Mouse (Mus musculus) ovary, adult 2 months (tissue): ENCODE measurements around the gene Olfr805. TPM values are rescaled to one million over a fixed set of nuclear protein-coding genes. Genes with fewer than 3 reads are reported as not detected.

Experiments used
- polyA plus RNA-seq: library from polyadenylated mRNA; depleted of rRNA; stranded (reverse); fragments of >200 nt; gene quantifications from 2 replicates; pipeline ENCODE4 v1.2.3, GENCODE M21; 2012; rRNA removed

The Olfr805 gene
- polyA plus RNA-seq: not detected in 2 replicates

GRCm38 (mm10) chr10:129729275-129729674 lies at the start of gene Olfr805:
Gene Olfr805, minus strand, starts transcription at chr10:129729375.

DNA sequence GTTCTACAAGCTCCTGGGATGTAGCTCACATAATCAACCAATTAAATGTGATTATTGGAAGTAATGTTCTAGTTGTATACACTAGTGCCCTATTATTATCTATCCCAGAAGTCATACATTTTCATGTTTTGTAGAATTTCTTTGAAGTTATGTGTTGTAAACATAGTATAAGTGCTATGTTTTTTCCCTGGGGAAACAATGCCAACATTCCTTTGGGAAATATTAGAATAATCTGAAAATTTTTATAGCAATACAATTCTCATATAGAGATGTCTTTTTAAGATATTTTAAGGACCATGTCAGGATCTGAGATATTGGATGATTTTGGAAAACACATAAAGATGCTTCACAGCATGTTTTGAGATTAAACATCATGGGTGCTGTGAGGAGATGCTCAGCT lies 45.2 kb upstream of the Olfr805 start, which contains the start of gene Olfr809:
Gene Olfr809 (plus strand): TSS at position 301 of the 400 bp plus-strand sequence.

DNA sequence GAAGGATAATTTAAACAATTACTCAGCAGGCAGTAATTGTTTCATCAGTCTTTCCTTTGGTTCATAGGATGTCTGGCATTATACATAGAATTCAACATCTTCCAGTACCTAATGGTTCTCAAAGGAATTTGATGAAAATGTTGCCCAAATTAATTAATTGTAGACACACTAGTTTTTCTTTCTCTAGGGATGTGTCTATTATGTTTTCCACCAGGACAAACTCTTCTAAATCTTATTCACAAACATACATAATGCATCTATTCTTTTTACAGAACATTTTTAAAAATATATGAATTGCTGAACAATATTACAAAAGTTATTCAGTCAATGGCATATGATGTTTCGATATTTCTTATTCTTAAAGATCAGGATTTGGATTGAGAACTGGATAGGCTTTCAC lies 36.0 kb upstream of the Olfr805 start, which contains the start of gene Olfr808:
Gene Olfr808 (plus strand): TSS at position 301 of the 400 bp plus-strand sequence.

GRCm38 (mm10) chr10:129757693-129758092 lies 28.5 kb upstream of the Olfr805 start, which contains the start of gene Olfr807:
Gene Olfr807, minus strand, starts transcription at chr10:129757793.

GRCm38 (mm10) chr10:129741821-129742220 lies 12.6 kb upstream of the Olfr805 start, which contains the start of gene Olfr806:
Gene Olfr806, minus strand, starts transcription at chr10:129741921.

GRCm38 (mm10) chr10:129702910-129703309 lies 26.3 kb downstream of the Olfr805 start, which contains the start of gene Olfr804:
Gene Olfr804, plus strand, starts transcription at chr10:129703210.

GRCm38 (mm10) chr10:129694186-129694585 lies 35.0 kb downstream of the Olfr805 start, which contains the start of gene Olfr803:
Gene Olfr803, minus strand, starts transcription at chr10:129694286.

DNA sequence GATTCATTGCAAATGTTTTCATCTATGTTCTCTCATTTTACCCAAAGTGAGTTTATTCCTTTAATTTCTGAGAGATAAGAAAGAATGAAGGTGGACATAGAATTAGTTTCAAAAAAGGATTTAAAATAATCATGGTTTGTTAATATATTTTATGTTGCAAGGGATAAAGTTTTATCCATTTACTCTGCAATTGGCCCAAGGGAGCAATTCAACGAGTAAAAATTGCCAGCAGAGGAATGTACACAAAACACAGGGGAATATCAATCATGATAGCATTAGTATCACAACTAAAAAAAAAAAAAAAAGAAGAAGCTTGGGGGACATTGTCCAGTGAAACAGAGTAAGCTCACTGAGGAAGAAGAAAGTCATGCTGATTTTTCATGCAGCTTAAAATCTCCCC lies 41.1 kb downstream of the Olfr805 start, which contains the start of gene Olfr802:
Gene Olfr802 (minus strand): TSS at position 101 of the 400 bp plus-strand sequence.

DNA sequence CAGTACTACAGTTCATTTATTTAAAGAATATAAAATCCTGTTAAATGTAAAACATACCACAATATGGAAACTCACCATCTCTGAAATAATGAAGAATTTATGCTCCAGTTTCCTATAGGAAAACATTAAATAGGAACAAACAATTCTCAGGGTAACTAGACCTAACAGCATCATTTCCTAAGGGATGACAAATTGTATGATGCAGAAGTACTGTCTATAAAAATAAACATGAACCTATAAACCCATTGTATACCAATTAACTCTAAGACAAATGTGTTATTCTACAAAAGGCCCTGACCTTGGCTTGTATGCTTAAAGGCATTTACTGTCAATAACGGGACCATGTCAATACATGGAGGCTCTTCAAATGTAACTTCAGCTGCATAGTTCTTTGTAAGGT lies 55.4 kb downstream of the Olfr805 start, which contains the start of gene Olfr801:
Gene Olfr801 (minus strand): TSS at position 101 of the 400 bp plus-strand sequence.

Other genes starting within 250 kb of the Olfr805 start
- gene Olfr789, start 244.6 kb downstream of the Olfr805 start, polyA plus RNA-seq: not detected in 2 replicates
- not detected in 2 replicates for gene Olfr790, start 230.9 kb downstream of the Olfr805 start, polyA plus RNA-seq
- not detected in 2 replicates for gene Olfr791, start 207.6 kb downstream of the Olfr805 start, polyA plus RNA-seq
- not detected in 2 replicates for gene Olfr792, start 190.2 kb downstream of the Olfr805 start, polyA plus RNA-seq
- not detected in 2 replicates for gene Olfr794, start 161.7 kb downstream of the Olfr805 start, polyA plus RNA-seq
- not detected in 2 replicates for gene Olfr796, start 116.8 kb downstream of the Olfr805 start, polyA plus RNA-seq
- not detected in 2 replicates for gene Olfr798, start 101.4 kb downstream of the Olfr805 start, polyA plus RNA-seq
- not detected in 2 replicates for gene Olfr799, start 91.9 kb downstream of the Olfr805 start, polyA plus RNA-seq
- not detected in 2 replicates for gene Olfr800, start 71.7 kb downstream of the Olfr805 start, polyA plus RNA-seq
- not detected in 2 replicates for gene Olfr801, start 55.5 kb downstream of the Olfr805 start, polyA plus RNA-seq
- gene Olfr802, start 41.2 kb downstream of the Olfr805 start, polyA plus RNA-seq: not detected in 2 replicates
- gene Olfr803, start 35.1 kb downstream of the Olfr805 start, polyA plus RNA-seq: not detected in 2 replicates
- not detected in 2 replicates for gene Olfr804, start 26.2 kb downstream of the Olfr805 start, polyA plus RNA-seq
- not detected in 2 replicates for gene Olfr806, start 12.5 kb upstream of the Olfr805 start, polyA plus RNA-seq
- not detected in 2 replicates for gene Olfr807, start 28.4 kb upstream of the Olfr805 start, polyA plus RNA-seq
- gene Olfr808, start 36.1 kb upstream of the Olfr805 start, polyA plus RNA-seq: not detected in 2 replicates
- not detected in 2 replicates for gene Olfr809, start 45.3 kb upstream of the Olfr805 start, polyA plus RNA-seq
- 0.09 and 0.32 TPM in 2 replicates for gene Olfr810, start 65.5 kb upstream of the Olfr805 start, polyA plus RNA-seq
- not detected in 2 replicates for gene Olfr811, start 75.0 kb upstream of the Olfr805 start, polyA plus RNA-seq
- gene Olfr812, start 116.7 kb upstream of the Olfr805 start, polyA plus RNA-seq: not detected in 2 replicates
- gene Olfr813, start 126.0 kb upstream of the Olfr805 start, polyA plus RNA-seq: not detected in 2 replicates
- gene Olfr814, start 150.5 kb upstream of the Olfr805 start, polyA plus RNA-seq: not detected in 2 replicates
- gene Olfr815, start 176.5 kb upstream of the Olfr805 start, polyA plus RNA-seq: not detected in 2 replicates
- gene Olfr816, start 186.2 kb upstream of the Olfr805 start, polyA plus RNA-seq: not detected in 2 replicates
- not detected in 2 replicates for gene Olfr818, start 219.7 kb upstream of the Olfr805 start, polyA plus RNA-seq
- not detected in 2 replicates for gene Olfr819, start 237.9 kb upstream of the Olfr805 start, polyA plus RNA-seq
- not detected in 2 replicates for gene Olfr247, start 246.8 kb upstream of the Olfr805 start, polyA plus RNA-seq